In the genomic region with DNA sequence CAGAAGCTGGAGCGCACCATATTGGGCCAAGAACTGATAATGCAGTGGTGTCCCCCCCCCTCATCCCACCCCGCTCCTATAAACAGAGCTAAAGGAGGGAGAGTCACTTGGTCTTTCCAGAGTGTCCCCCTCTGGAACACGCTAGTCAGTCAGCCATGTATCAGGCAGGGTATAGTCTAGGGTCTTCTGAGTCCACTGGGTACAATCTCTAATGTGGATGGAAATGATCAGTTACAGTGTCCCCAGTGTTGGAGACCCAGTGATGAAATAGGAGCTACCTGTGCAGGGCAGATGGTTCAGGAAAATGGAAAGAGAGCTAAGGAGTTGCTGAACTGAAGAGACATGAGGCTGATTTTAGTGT, we compare ENCODE assay signal across 7 mouse cellular contexts. TPM values are rescaled to one million over a fixed set of nuclear protein-coding genes. Genes with fewer than 3 reads are reported as not detected.
DNase-seq lines count a peak whose midpoint lies in the region; ATAC-seq and TF ChIP-seq lines count a peak whose summit lies in the region.

No protein-coding gene starts in this region.

- H3K4me1 ChIP-seq in embryonic facial prominence, embryonic 15.5 days, result peaks cover 28% of the 10 kb centered on the region
- peaks cover 16% of the 10 kb centered on the region for H3K4me1 ChIP-seq in limb, embryonic 10.5 days
- peaks cover 34% of the 10 kb centered on the region for H3K4me1 ChIP-seq in neural tube, embryonic 15.5 days

- TF ChIP-seq CTCF in layer of hippocampus, adult 2 months (conservative IDR thresholded peaks at IDR 0.05), result no peak

- peaks cover 4% of the 10 kb centered on the region; the same call in 1 of the 2 replicates for H3K27me3 ChIP-seq in embryonic facial prominence, embryonic 15.5 days
- no peaks in the 10 kb centered on the region; the same call in 1 of the 2 replicates for H3K27me3 ChIP-seq in limb, embryonic 10.5 days (ENCODE audit: low read depth, poor library complexity, severe bottlenecking)
- H3K27me3 ChIP-seq in neural tube, embryonic 15.5 days (replicated peaks), result peaks cover 4% of the 10 kb centered on the region; the same call in 1 of the 2 replicates

- 33% methylated on average over 3 of the region's 3 CpGs for WGBS in embryonic facial prominence, embryonic 15.5 days
- WGBS in limb, embryonic 10.5 days, result 41% methylated on average over 3 of the region's 3 CpGs
- WGBS in neural tube, embryonic 15.5 days, result 34% methylated on average over 3 of the region's 3 CpGs

- no peak for DNase-seq in layer of hippocampus, adult 2 months (ENCODE audit: low spot score in 2 of 2)
- no peak for DNase-seq in layer of hippocampus, adult 9-10 months (ENCODE audit: low spot score)
- no peak for DNase-seq in limb, embryonic 10.5 days (ENCODE audit: low spot score)
- no peak for DNase-seq in spleen, postnatal 4 days (ENCODE audit: low spot score in 2 of 2)

- no peak overlapping the region for H3K9ac ChIP-seq in embryonic facial prominence, embryonic 15.5 days
- no peak overlapping the region for H3K9ac ChIP-seq in neural tube, embryonic 15.5 days (replicated peaks)

- H3K4me3 ChIP-seq in layer of hippocampus, adult 2 months, result no peak overlapping the region; the same call in 1 of the 2 replicates
- H3K4me3 ChIP-seq in embryonic facial prominence, embryonic 15.5 days (replicated peaks), result peak overlapping the region; percentile 94
- H3K4me3 ChIP-seq in limb, embryonic 10.5 days, result peak overlapping the region; percentile 98
- peak overlapping the region; percentile 96 for H3K4me3 ChIP-seq in neural tube, embryonic 15.5 days (replicated peaks)

- H3K36me3 ChIP-seq in embryonic facial prominence, embryonic 15.5 days, result no peaks in the 10 kb centered on the region
- peaks cover 6% of the 10 kb centered on the region; the same call in 1 of the 2 replicates for H3K36me3 ChIP-seq in limb, embryonic 10.5 days
- no peaks in the 10 kb centered on the region for H3K36me3 ChIP-seq in neural tube, embryonic 15.5 days

- H3K9me3 ChIP-seq in embryonic facial prominence, embryonic 15.5 days (replicated peaks), result no peaks in the 10 kb centered on the region
- no peaks in the 10 kb centered on the region for H3K9me3 ChIP-seq in limb, embryonic 10.5 days (replicated peaks)
- no peaks in the 10 kb centered on the region for H3K9me3 ChIP-seq in neural tube, embryonic 15.5 days (replicated peaks)

- H3K4me2 ChIP-seq in embryonic facial prominence, embryonic 15.5 days (replicated peaks), result peak overlapping the region; percentile 77
- peak overlapping the region; percentile 92 for H3K4me2 ChIP-seq in neural tube, embryonic 15.5 days

- no peak; the same call in 1 of the 2 replicates for ATAC-seq in embryonic facial prominence, embryonic 15.5 days (ENCODE audit: insufficient number of reproducible peaks, low FRiP score, low TSS enrichment, low read depth)
- ATAC-seq in neural tube, embryonic 15.5 days (ENCODE audit: low FRiP score), result no peak; the same call in 1 of the 2 replicates
- ATAC-seq in inflammation-experienced regulatory T-cells, adult 6 months, result no peak

- peak overlapping the region; percentile 55; the same call in 1 of the 2 replicates for H3K27ac ChIP-seq in layer of hippocampus, adult 2 months
- H3K27ac ChIP-seq in embryonic facial prominence, embryonic 15.5 days (replicated peaks), result no peak overlapping the region
- H3K27ac ChIP-seq in limb, embryonic 10.5 days, result peak overlapping the region; percentile 93
- peak overlapping the region; percentile 76 for H3K27ac ChIP-seq in neural tube, embryonic 15.5 days (replicated peaks)

RNA-seq across cellular contexts. Expression of a gene that starts 0.3 kb away (rescaled TPM):
- 100 to 1,000 TPM; 305 to 332 TPM for total RNA-seq in layer of hippocampus, adult 2 months (2021)
- 218 and 225 TPM in 2 replicates for polyA plus RNA-seq in embryonic facial prominence, embryonic 15.5 days (2015; fragmentation: Nextera tagmentation; extraction: Ambion mirVana)
- 206 and 208 TPM in 2 replicates for polyA plus RNA-seq in limb, embryonic 10.5 days (2016; fragmentation: Nextera tagmentation; extraction: Ambion mirVana)
- polyA plus RNA-seq in neural tube, embryonic 15.5 days (2015; fragmentation: Nextera tagmentation; extraction: Ambion mirVana), result 352 and 355 TPM in 2 replicates
- 100 to 1,000 TPM; 271 to 323 (median 302) TPM for polyA plus RNA-seq in inflammation-experienced regulatory T-cells, adult 6 months (2017; shearing (Covaris generic))

RNA-seq across cellular contexts. Expression of a gene that starts 38.9 kb away (rescaled TPM):
- 100 to 1,000 TPM; 163 to 174 TPM for total RNA-seq in layer of hippocampus, adult 2 months (2021)
- polyA plus RNA-seq in embryonic facial prominence, embryonic 15.5 days (2015; fragmentation: Nextera tagmentation; extraction: Ambion mirVana), result 376 and 384 TPM in 2 replicates
- 324 and 340 TPM in 2 replicates for polyA plus RNA-seq in limb, embryonic 10.5 days (2016; fragmentation: Nextera tagmentation; extraction: Ambion mirVana)
- polyA plus RNA-seq in neural tube, embryonic 15.5 days (2015; fragmentation: Nextera tagmentation; extraction: Ambion mirVana), result 294 and 318 TPM in 2 replicates
- 100 to 1,000 TPM in 2 of 3 experiments, 10 to 100 TPM in 1; 82.7 to 138 (median 128) TPM for polyA plus RNA-seq in inflammation-experienced regulatory T-cells, adult 6 months (2017; shearing (Covaris generic))
